In genomic region chr4:8198033-8198432, GRCm38 (mm10) we compare ENCODE assay signal across 10 mouse cellular contexts. TPM values are rescaled to one million over a fixed set of nuclear protein-coding genes. Genes with fewer than 3 reads are reported as not detected.
DNase-seq lines count a peak whose midpoint lies in the region; ATAC-seq and TF ChIP-seq lines count a peak whose summit lies in the region.
"Had no signal": no experiment of that assay in that cellular context is flagged by ENCODE, and none has a peak within 500 bp of the region (broad histone marks: within the 10 kb centered on the region; RNA-seq: fewer than 3 reads in every experiment).

No protein-coding gene starts in this region.

- DNase-seq in adrenal gland, adult (ENCODE audit: inconsistent age in 2 of 2, low spot score in 1 of 2): peak; percentile 34 to 60
- DNase-seq in adrenal gland, postnatal 4 days (ENCODE audit: low spot score in 2 of 2): no peak
- DNase-seq in kidney, adult 2 months: peak; percentile 71
- peak; percentile 51 for DNase-seq in lung, postnatal 36 days
- DNase-seq in layer of hippocampus, adult 18-20 months (ENCODE audit: low spot score in 2 of 2): no peak
- DNase-seq in gastrocnemius, postnatal 10 days: no peak

- 0 out of 2 replicates have a peak, but pooled peaks cover 10% of the 10 kb centered on the region for H3K4me1 ChIP-seq in intestine, embryonic 15.5 days (replicated peaks)
- no peaks in the 10 kb centered on the region for H3K4me1 ChIP-seq in intestine, postnatal 0 days (replicated peaks; ENCODE audit: control insufficient read depth, insufficient read depth, low read length)
- H3K4me1 ChIP-seq in kidney, adult 2 months (ENCODE audit: control insufficient read depth, insufficient read depth, low read length): no peaks in the 10 kb centered on the region; the same call in 1 of the 2 replicates
- H3K4me1 ChIP-seq: neural tube, embryonic 12.5 days had no signal

- H3K4me3 ChIP-seq in intestine, embryonic 15.5 days (replicated peaks): no peak overlapping the region
- no peak overlapping the region for H3K4me3 ChIP-seq in intestine, postnatal 0 days (ENCODE audit: low read depth, low read length)
- no peak overlapping the region for H3K4me3 ChIP-seq in kidney, adult 2 months (ENCODE audit: insufficient read depth, low read depth, low read length)
- H3K4me3 ChIP-seq: neural tube, embryonic 12.5 days had no signal

- WGBS in intestine, embryonic 15.5 days: 60% methylated on average over 5 of the region's 5 CpGs
- WGBS in intestine, postnatal 0 days: 67% methylated on average over 5 of the region's 5 CpGs
- WGBS in kidney, adult 2 months: 55% methylated on average over 5 of the region's 5 CpGs

- H3K27me3 ChIP-seq in intestine, embryonic 15.5 days (replicated peaks): no peaks in the 10 kb centered on the region
- H3K27me3 ChIP-seq in intestine, postnatal 0 days (replicated peaks; ENCODE audit: control insufficient read depth, insufficient read depth, low read length): no peaks in the 10 kb centered on the region
- H3K27me3 ChIP-seq in kidney, adult 2 months (replicated peaks; ENCODE audit: control insufficient read depth, insufficient read depth, low read length): no peaks in the 10 kb centered on the region
- H3K27me3 ChIP-seq: neural tube, embryonic 12.5 days had no signal

- no peak for TF ChIP-seq CTCF in intestine, postnatal 0 days (IDR thresholded peaks at IDR 0.05; ENCODE audit: low read depth)
- TF ChIP-seq CTCF in kidney, adult 2 months (conservative IDR thresholded peaks at IDR 0.05; ENCODE audit: insufficient read depth, insufficient read length, low read depth, low read length): no peak

- no peak overlapping the region for H3K27ac ChIP-seq in intestine, embryonic 15.5 days
- H3K27ac ChIP-seq in intestine, postnatal 0 days (ENCODE audit: low read depth, low read length): no peak overlapping the region
- H3K27ac ChIP-seq in kidney, adult 2 months (ENCODE audit: insufficient read depth, low read depth, low read length): no peak overlapping the region
- H3K27ac ChIP-seq: macrophage; neural tube, embryonic 12.5 days had no signal

- 0 out of 2 replicates have a peak, but pooled peaks cover 2% of the 10 kb centered on the region for H3K36me3 ChIP-seq in intestine, embryonic 15.5 days
- H3K36me3 ChIP-seq in intestine, postnatal 0 days (ENCODE audit: control insufficient read depth, insufficient read depth): no peaks in the 10 kb centered on the region
- no peaks in the 10 kb centered on the region for H3K36me3 ChIP-seq in kidney, adult 2 months (ENCODE audit: control insufficient read depth, insufficient read depth, low read length)
- H3K36me3 ChIP-seq: neural tube, embryonic 12.5 days had no signal

- no peak overlapping the region for H3K4me2 ChIP-seq in intestine, embryonic 15.5 days (replicated peaks)
- no peak overlapping the region for H3K4me2 ChIP-seq in intestine, postnatal 0 days (replicated peaks; ENCODE audit: low read depth)
- H3K4me2 ChIP-seq: neural tube, embryonic 12.5 days had no signal

- no peak overlapping the region for H3K9ac ChIP-seq in intestine, embryonic 15.5 days
- H3K9ac ChIP-seq in intestine, postnatal 0 days (ENCODE audit: low read depth, low read length): no peak overlapping the region
- H3K9ac ChIP-seq: neural tube, embryonic 12.5 days had no signal

- no peaks in the 10 kb centered on the region for H3K9me3 ChIP-seq in intestine, embryonic 15.5 days
- no peaks in the 10 kb centered on the region for H3K9me3 ChIP-seq in intestine, postnatal 0 days (ENCODE audit: control insufficient read depth)
- H3K9me3 ChIP-seq: neural tube, embryonic 12.5 days had no signal

- TF ChIP-seq POLR2A in kidney, adult 2 months (IDR thresholded peaks at IDR 0.05; ENCODE audit: low read depth, low read length): no peak

- ATAC-seq in intestine, embryonic 15.5 days: 0 out of 2 replicates have a peak, but pooled peaks have one; percentile 31
- ATAC-seq in intestine, postnatal 0 days: no peak

RNA-seq across cellular contexts. Expression of gene Car8, which starts 40.8 kb away (rescaled TPM):
- 10 to 100 TPM; 11.5 to 13.2 TPM for total RNA-seq in adrenal gland, postnatal 4 days (2021)
- 40.8 and 44.2 TPM in 2 replicates for polyA plus RNA-seq in intestine, embryonic 15.5 days (2015; fragmentation: Nextera tagmentation; extraction: Ambion mirVana)
- 27.3 and 29.0 TPM in 2 replicates for polyA plus RNA-seq in intestine, postnatal 0 days (2015; fragmentation: Nextera tagmentation; extraction: Ambion mirVana)
- 1.6 and 2.1 TPM in 2 replicates for polyA plus RNA-seq in kidney, adult 2 months (2012; rRNA removed)
- 1 to 10 TPM; 2.3 to 2.5 TPM for total RNA-seq in layer of hippocampus, adult 18-20 months (2021)
- 1 to 10 TPM; 3.0 to 3.1 TPM for total RNA-seq in gastrocnemius, postnatal 10 days (2021)
- polyA plus RNA-seq: macrophage had no signal

Comparison
In these comparisons a context has a peak if more than half of its experiments do, and no peak if none do; other contexts are left out.
1. DNase-seq: peak in adrenal gland, adult (2 of 2), kidney, adult 2 months (single experiment) and lung, postnatal 36 days (single experiment); none in adrenal gland, postnatal 4 days (0 of 2), layer of hippocampus, adult 18-20 months (0 of 2) and gastrocnemius, postnatal 10 days (single experiment).